Mouse (Mus musculus) MEL (cell line): ENCODE results near the gene Bace1.

Source experiments
- CTCF ChIP-seq, 3 experiments: IDR thresholded peaks in 2 of 3; conservative IDR thresholded peaks in 1 of 3; 2 replicates each; pipeline ENCODE4 v1.5.1; 2011 to 2012; ENCODE audit warnings: low read length in 3 of 3, low read depth in 2 of 3, mild to moderate bottlenecking in 2 of 3, improper control_type of control experiment in 1 of 3, inconsistent platforms in 1 of 3, mixed read lengths in 1 of 3, moderate library complexity in 1 of 3; ENCODE audit not compliant: control insufficient read depth in 1 of 3, insufficient read depth in 1 of 3, poor library complexity in 1 of 3, severe bottlenecking in 1 of 3
- E2F4 ChIP-seq: IDR thresholded peaks from 2 replicates; pipeline ENCODE4 v1.6.1; 2011; ENCODE audit warnings: low read depth, low read length, improper control_type of control experiment, borderline replicate concordance
- EP300 ChIP-seq, 2 experiments: IDR thresholded peaks; 2 replicates each; pipeline ENCODE4 v1.6.1; 2011; ENCODE audit warnings: improper control_type of control experiment in 2 of 2, low read length in 2 of 2, low read depth in 1 of 2, mild to moderate bottlenecking in 1 of 2
- GABPA ChIP-seq: IDR thresholded peaks from 2 replicates; pipeline ENCODE4 v1.6.1; 2012; ENCODE audit warnings: low read depth, mild to moderate bottlenecking, inconsistent platforms, low read length, improper control_type of control experiment, moderate library complexity
- KAT2A ChIP-seq: conservative IDR thresholded peaks from 2 replicates; pipeline ENCODE4 v1.6.1; 2012; ENCODE audit warnings: low read depth, low read length, improper control_type of control experiment, inconsistent platforms
- NELFE ChIP-seq: IDR thresholded peaks from 2 replicates; pipeline ENCODE4 v1.6.1; 2011; ENCODE audit warnings: low read depth, low read length, improper control_type of control experiment
- POLR2A ChIP-seq, 2 experiments: IDR thresholded peaks; 2 replicates each; pipeline ENCODE4 v1.6.1; 2011 to 2012; ENCODE audit warnings: low read length in 2 of 2, mild to moderate bottlenecking in 2 of 2, control low read depth in 1 of 2, improper control_type of control experiment in 1 of 2, low read depth in 1 of 2, moderate library complexity in 1 of 2; ENCODE audit not compliant: control insufficient read depth in 1 of 2, insufficient read depth in 1 of 2, poor library complexity in 1 of 2
- TAL1 ChIP-seq: IDR thresholded peaks from 2 replicates; pipeline ENCODE4 v1.6.1; 2012; ENCODE audit warnings: mild to moderate bottlenecking, inconsistent platforms, low read length, moderate library complexity, mixed read lengths
- UBTF ChIP-seq: IDR thresholded peaks from 2 replicates; pipeline ENCODE4 v1.6.1; 2012; ENCODE audit warnings: low read depth, mild to moderate bottlenecking, inconsistent platforms, low read length, improper control_type of control experiment, moderate library complexity, borderline replicate concordance; ENCODE audit not compliant: insufficient read depth
- ZC3H11A ChIP-seq: IDR thresholded peaks from 2 replicates; pipeline ENCODE4 v1.6.1; 2012; ENCODE audit warnings: low read depth, mild to moderate bottlenecking, inconsistent platforms, low read length, improper control_type of control experiment

DNA sequence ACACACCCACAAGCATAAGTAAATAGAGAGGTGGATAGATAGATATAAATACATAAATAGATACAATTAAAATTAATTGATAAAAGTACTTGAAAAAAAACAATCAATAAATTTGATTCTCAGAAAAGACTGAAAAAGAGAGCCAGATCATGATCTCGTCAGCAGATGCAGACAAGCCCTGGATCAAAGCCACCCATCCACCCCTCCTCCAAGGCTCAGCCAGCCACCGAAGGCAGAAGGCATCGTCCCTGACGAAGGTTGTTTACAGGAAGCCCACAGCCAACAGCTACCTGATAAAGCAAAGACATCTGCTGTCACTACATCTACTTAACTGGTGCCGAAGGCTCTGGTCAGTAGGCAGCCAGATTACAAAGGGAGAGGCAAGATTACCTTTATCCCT, 26.4 kb upstream of the Bace1 start:
- TF ChIP-seq TAL1 (no peak), CTCF (IDR thresholded peaks at IDR 0.05 in 2 of 3, conservative IDR thresholded peaks at IDR 0.05 in 1 of 3; ENCODE audit: control insufficient read depth in 1 of 3, insufficient read depth in 1 of 3, low read depth in 2 of 3, low read length in 3 of 3, poor library complexity in 1 of 3, severe bottlenecking in 1 of 3) (no peak), KAT2A (no peak), ZC3H11A (no peak), NELFE (no peak), EP300 (IDR thresholded peaks at IDR 0.05; ENCODE audit: low read depth in 1 of 2, low read length in 2 of 2) (no peak), POLR2A (IDR thresholded peaks at IDR 0.05; ENCODE audit: control insufficient read depth in 1 of 2, insufficient read depth in 1 of 2, low read depth in 1 of 2, low read length in 2 of 2, poor library complexity in 1 of 2) (no peak), UBTF (no peak), E2F4 (no peak), GABPA (no peak)
